Mouse (Mus musculus): ENCODE results near the gene Tmem131. TPM values are rescaled to one million over a fixed set of nuclear protein-coding genes. Genes with fewer than 3 reads are reported as not detected.

Gene Tmem131
- polyA plus RNA-seq, 1 experiment from 2014 or later: 8.0 TPM

- Histone ChIP-seq H3K9me3 (replicated peaks) (no peaks in the 10 kb centered on the region), H3K4me3 (replicated peaks) (no peak overlapping the region), H3K27ac (replicated peaks) (no peak overlapping the region), H3K27me3 (no peaks in the 10 kb centered on the region), H3K9ac (no peak overlapping the region), H3K4me1 (replicated peaks) (peaks cover 26% of the 10 kb centered on the region), H3K36me3 (replicated peaks) (peaks cover 73% of the 10 kb centered on the region), H3K4me2 (no peak overlapping the region)
- ATAC-seq (ENCODE audit: insufficient read depth): no peak
- WGBS (ENCODE audit: insufficient replicate concordance): 60% methylated on average over 2 of the region's 2 CpGs
These were observed 59.7 kb downstream of the Tmem131 start for GRCm38 (mm10) chr1:36883805-36884204.

- Histone ChIP-seq H3K4me1 (replicated peaks) (peaks cover 39% of the 10 kb centered on the region), H3K9ac (no peak overlapping the region), H3K9me3 (replicated peaks) (no peaks in the 10 kb centered on the region), H3K36me3 (replicated peaks) (peaks cover 58% of the 10 kb centered on the region), H3K4me3 (replicated peaks) (no peak overlapping the region), H3K27ac (replicated peaks) (no peak overlapping the region), H3K27me3 (no peaks in the 10 kb centered on the region), H3K4me2 (no peak overlapping the region)
- 6% methylated on average over 1 of the region's 1 CpGs for WGBS (ENCODE audit: insufficient replicate concordance)
- ATAC-seq (ENCODE audit: insufficient read depth): no peak
These were observed 64.3 kb downstream of the Tmem131 start for GRCm38 (mm10) chr1:36879154-36879553.

GRCm38 (mm10) chr1:36877126-36877525 lies 66.3 kb downstream of the Tmem131 start:
- Histone ChIP-seq H3K4me1 (replicated peaks) (peaks cover 34% of the 10 kb centered on the region), H3K36me3 (replicated peaks) (peaks cover 60% of the 10 kb centered on the region), H3K4me3 (replicated peaks) (no peak overlapping the region), H3K27me3 (no peaks in the 10 kb centered on the region), H3K27ac (replicated peaks) (no peak overlapping the region), H3K9ac (no peak overlapping the region), H3K4me2 (no peak overlapping the region), H3K9me3 (replicated peaks) (no peaks in the 10 kb centered on the region)
- ATAC-seq (ENCODE audit: insufficient read depth): no peak
- WGBS (ENCODE audit: insufficient replicate concordance): 24% methylated on average over 1 of the region's 1 CpGs

- WGBS (ENCODE audit: insufficient replicate concordance): 58% methylated on average over 8 of the region's 8 CpGs
- no peak for ATAC-seq (ENCODE audit: insufficient read depth)
- H3K9me3 ChIP-seq (replicated peaks): no peaks in the 10 kb centered on the region
- peak overlapping the region; percentile 31; the same call in 1 of the 2 replicates for H3K27ac ChIP-seq (replicated peaks)
- H3K27me3 ChIP-seq: no peaks in the 10 kb centered on the region
- H3K4me1 ChIP-seq (replicated peaks): peaks cover 35% of the 10 kb centered on the region
- H3K4me2 ChIP-seq: no peak overlapping the region
- peaks cover 57% of the 10 kb centered on the region for H3K36me3 ChIP-seq (replicated peaks)
- H3K4me3 ChIP-seq (replicated peaks): no peak overlapping the region
- no peak overlapping the region for H3K9ac ChIP-seq
These were observed 68.4 kb downstream of the Tmem131 start for GRCm38 (mm10) chr1:36874874-36875561.

- Histone ChIP-seq H3K27ac (replicated peaks) (no peak overlapping the region), H3K9ac (no peak overlapping the region), H3K4me2 (no peak overlapping the region), H3K27me3 (no peaks in the 10 kb centered on the region), H3K9me3 (replicated peaks) (no peaks in the 10 kb centered on the region), H3K4me3 (replicated peaks) (no peak overlapping the region), H3K36me3 (replicated peaks) (peaks cover 62% of the 10 kb centered on the region), H3K4me1 (replicated peaks) (peaks cover 22% of the 10 kb centered on the region)
- no peak for ATAC-seq (ENCODE audit: insufficient read depth)
- 56% methylated on average over 4 of the region's 4 CpGs for WGBS (ENCODE audit: insufficient replicate concordance)
These were observed 72.2 kb downstream of the Tmem131 start for GRCm38 (mm10) chr1:36871238-36871637.

- H3K27me3 ChIP-seq: no peaks in the 10 kb centered on the region
- H3K4me3 ChIP-seq (replicated peaks): no peak overlapping the region
- H3K27ac ChIP-seq (replicated peaks): no peak overlapping the region
- H3K9me3 ChIP-seq (replicated peaks): no peaks in the 10 kb centered on the region
- H3K4me1 ChIP-seq (replicated peaks): peaks cover 20% of the 10 kb centered on the region
- no peak for ATAC-seq (ENCODE audit: insufficient read depth)
- 56% methylated on average over 1 of the region's 1 CpGs for WGBS (ENCODE audit: insufficient replicate concordance)
- no peak overlapping the region for H3K4me2 ChIP-seq
- peaks cover 60% of the 10 kb centered on the region for H3K36me3 ChIP-seq (replicated peaks)
- no peak overlapping the region for H3K9ac ChIP-seq
These were observed 72.9 kb downstream of the Tmem131 start for GRCm38 (mm10) chr1:36870518-36870917.

GRCm38 (mm10) chr1:36864757-36865156 lies 78.7 kb downstream of the Tmem131 start:
- Histone ChIP-seq H3K9me3 (replicated peaks) (no peaks in the 10 kb centered on the region), H3K4me2 (no peak overlapping the region), H3K9ac (no peak overlapping the region), H3K27ac (replicated peaks) (no peak overlapping the region), H3K4me3 (replicated peaks) (no peak overlapping the region), H3K36me3 (replicated peaks) (peaks cover 31% of the 10 kb centered on the region), H3K27me3 (no peaks in the 10 kb centered on the region), H3K4me1 (replicated peaks) (peaks cover 17% of the 10 kb centered on the region)
- no peak for ATAC-seq (ENCODE audit: insufficient read depth)
- WGBS (ENCODE audit: insufficient replicate concordance): 74% methylated on average over 3 of the region's 3 CpGs

- H3K27ac ChIP-seq (replicated peaks): no peak overlapping the region
- 61% methylated on average over 2 of the region's 2 CpGs for WGBS (ENCODE audit: insufficient replicate concordance)
- 0 out of 2 replicates have a peak, but pooled peaks have one; percentile 28 for ATAC-seq (ENCODE audit: insufficient read depth)
These were observed 81.7 kb downstream of the Tmem131 start for GRCm38 (mm10) chr1:36861775-36862174.

GRCm38 (mm10) chr1:36860876-36861275 lies 82.6 kb downstream of the Tmem131 start:
- Histone ChIP-seq H3K4me3 (replicated peaks) (no peak overlapping the region), H3K9me3 (replicated peaks) (no peaks in the 10 kb centered on the region), H3K9ac (no peak overlapping the region), H3K4me2 (no peak overlapping the region), H3K27me3 (no peaks in the 10 kb centered on the region), H3K27ac (replicated peaks) (no peak overlapping the region), H3K36me3 (replicated peaks) (peaks cover 23% of the 10 kb centered on the region), H3K4me1 (replicated peaks) (peaks cover 17% of the 10 kb centered on the region)
- ATAC-seq (ENCODE audit: insufficient read depth): no peak
- 53% methylated on average over 1 of the region's 1 CpGs for WGBS (ENCODE audit: insufficient replicate concordance)

More at GRCm38 (mm10) chr1:36861775-36862174, 81.7 kb downstream of the Tmem131 start:
- peaks cover 23% of the 10 kb centered on the region; the same call in 1 of the 2 replicates for H3K36me3 ChIP-seq (replicated peaks)
- no peak overlapping the region for H3K4me2 ChIP-seq
- H3K4me1 ChIP-seq (replicated peaks): peaks cover 17% of the 10 kb centered on the region
- H3K4me3 ChIP-seq (replicated peaks): no peak overlapping the region
- H3K9ac ChIP-seq: no peak overlapping the region
- no peaks in the 10 kb centered on the region for H3K9me3 ChIP-seq (replicated peaks)
- no peaks in the 10 kb centered on the region for H3K27me3 ChIP-seq

- no peak for ATAC-seq (ENCODE audit: insufficient read depth)
- no peak overlapping the region for H3K4me3 ChIP-seq (replicated peaks)
- WGBS (ENCODE audit: insufficient replicate concordance): 43% methylated on average over 4 of the region's 4 CpGs
- no peak overlapping the region for H3K27ac ChIP-seq (replicated peaks)
- peaks cover 17% of the 10 kb centered on the region for H3K4me1 ChIP-seq (replicated peaks)
- no peak overlapping the region for H3K9ac ChIP-seq
- H3K36me3 ChIP-seq (replicated peaks): peaks cover 27% of the 10 kb centered on the region
- no peaks in the 10 kb centered on the region for H3K27me3 ChIP-seq
- no peaks in the 10 kb centered on the region for H3K9me3 ChIP-seq (replicated peaks)
- no peak overlapping the region for H3K4me2 ChIP-seq
These were observed 83.0 kb downstream of the Tmem131 start for GRCm38 (mm10) chr1:36860431-36860849.

GRCm38 (mm10) chr1:36857081-36857480 lies 86.4 kb downstream of the Tmem131 start:
- WGBS (ENCODE audit: insufficient replicate concordance): 89% methylated on average over 6 of the region's 6 CpGs
- Histone ChIP-seq H3K9ac (no peak overlapping the region), H3K9me3 (replicated peaks) (no peaks in the 10 kb centered on the region), H3K36me3 (replicated peaks) (peaks cover 45% of the 10 kb centered on the region), H3K4me3 (replicated peaks) (no peak overlapping the region), H3K27ac (replicated peaks) (no peak overlapping the region), H3K4me1 (replicated peaks) (peaks cover 17% of the 10 kb centered on the region), H3K27me3 (no peaks in the 10 kb centered on the region), H3K4me2 (no peak overlapping the region)
- ATAC-seq (ENCODE audit: insufficient read depth): no peak

All from liver, embryonic 15.5 days (tissue).